Mouse (Mus musculus) ES-E14 (cell line): ENCODE measurements at regions not wholly inside any gene's neighbourhood (a gene's known extent, or its start where the extent isn't known, plus 50 kb on each side); places are given as distances from the start of the nearest gene placed in this dataset.

ENCODE experiments used
- CHD2 ChIP-seq: IDR thresholded peaks from 2 replicates; pipeline ENCODE4 v1.6.1; 2014; ENCODE audit warnings: mild to moderate bottlenecking, low read depth, low read length, inconsistent platforms
- ZC3H11A ChIP-seq: IDR thresholded peaks from 2 replicates; pipeline ENCODE4 v1.6.1; 2012; ENCODE audit warnings: low read depth, mild to moderate bottlenecking, inconsistent platforms, low read length, borderline replicate concordance
- ZNF384 ChIP-seq: IDR thresholded peaks from 2 replicates; pipeline ENCODE4 v1.6.1; 2012; ENCODE audit warnings: low read depth, low read length, inconsistent platforms

DNA sequence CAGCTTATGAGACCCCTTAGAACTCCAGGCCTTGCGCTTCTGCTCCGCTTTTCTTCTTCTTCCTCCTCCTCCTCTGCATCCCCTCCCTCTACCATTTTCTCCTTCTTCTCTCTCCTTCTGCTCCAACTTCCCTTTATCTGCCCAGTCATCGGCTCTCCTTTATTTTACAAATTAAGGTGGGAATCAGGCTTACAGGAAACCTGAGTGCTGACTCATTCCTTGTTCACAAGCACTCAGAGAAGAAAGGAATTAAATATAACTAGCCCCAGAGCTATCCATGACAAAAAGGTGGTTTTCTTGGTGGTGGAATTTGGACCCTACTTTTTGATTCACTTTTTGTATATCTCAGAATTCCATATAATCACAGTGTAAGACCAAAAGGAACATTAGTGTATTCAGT, 247.4 kb downstream of the Pcdh17 start:
- no peak for TF ChIP-seq ZC3H11A
- TF ChIP-seq ZNF384, result no peak
- TF ChIP-seq CHD2, result no peak
